Mouse (Mus musculus): Measurements from ENCODE around the gene Apof. TPM values are rescaled to one million over a fixed set of nuclear protein-coding genes. Genes with fewer than 3 reads are reported as not detected.

The Apof gene
- polyA plus RNA-seq, 2 experiments = 61.3 to 73.7 TPM

DNA sequence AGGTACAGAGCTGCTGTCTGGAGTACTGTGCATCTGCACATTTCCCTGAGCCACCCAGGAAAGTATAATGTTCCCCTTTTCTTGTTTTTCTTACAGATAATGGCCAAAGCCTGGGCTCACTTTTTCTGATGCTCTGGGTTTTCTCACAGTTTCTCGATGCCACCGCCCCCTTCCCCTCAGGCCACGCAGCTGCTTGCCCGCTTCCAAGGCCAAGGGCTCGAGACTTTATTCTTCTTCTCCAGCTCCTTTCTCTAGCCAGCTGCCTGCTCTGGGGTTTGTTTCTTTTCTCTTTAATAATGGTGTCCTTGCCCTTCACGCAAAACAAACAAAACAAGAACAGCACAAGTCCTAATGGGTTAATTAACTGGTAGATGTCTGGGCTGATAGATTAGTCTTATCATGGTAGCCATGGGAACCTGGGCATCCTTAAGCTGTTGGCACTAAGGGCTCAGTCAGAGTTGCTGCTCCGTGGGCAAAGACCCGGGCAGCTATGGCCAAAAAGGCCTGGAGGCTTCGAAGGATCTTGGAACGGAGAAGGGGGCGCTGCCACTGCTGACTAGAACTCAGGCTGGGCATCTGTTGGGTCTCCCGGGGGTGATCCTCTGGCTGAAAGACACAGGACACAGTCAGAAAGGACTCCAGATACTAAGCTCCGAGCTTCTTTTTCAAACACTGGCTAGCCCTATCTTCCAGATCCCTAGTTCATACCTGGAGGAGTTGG lies 28.1 kb downstream of the Apof start:
- ATAC-seq (ENCODE audit: insufficient read depth) (no peak), DNase-seq (ENCODE audit: low read depth in 3 of 3, low spot score in 3 of 3) (no peak)
- Histone ChIP-seq H3K4me3 (ENCODE audit: insufficient read depth in 1 of 2, low read depth in 2 of 2, low read length in 2 of 2) (no peak overlapping the region), H3K9me3 (ENCODE audit: control insufficient read depth, low read length) (no peaks in the 10 kb centered on the region), H3K9ac (replicated peaks) (no peak overlapping the region), H3K27ac (no peak overlapping the region), H3K27me3 (ENCODE audit: control insufficient read depth, insufficient read depth, low read length) (no peaks in the 10 kb centered on the region), H3K36me3 (replicated peaks; ENCODE audit: control insufficient read depth, insufficient read depth, low read depth) (0 out of 2 replicates have a peak, but pooled peaks cover 1% of the 10 kb centered on the region), H3K4me1 (replicated peaks; ENCODE audit: control insufficient read depth in 2 of 2, insufficient read depth in 2 of 2, low read length in 1 of 2) (no peaks in the 10 kb centered on the region; a peak in 1 of 4 replicates), H3K4me2 (ENCODE audit: low read depth) (no peak overlapping the region)
- WGBS (ENCODE audit: insufficient replicate concordance) = 70% methylated on average over 13 of the region's 13 CpGs
- TF ChIP-seq CTCF (IDR thresholded peaks at IDR 0.05; ENCODE audit: low read depth) = no peak
- TF ChIP-seq EP300 (IDR thresholded peaks at IDR 0.05; ENCODE audit: low read depth) = no peak

DNA sequence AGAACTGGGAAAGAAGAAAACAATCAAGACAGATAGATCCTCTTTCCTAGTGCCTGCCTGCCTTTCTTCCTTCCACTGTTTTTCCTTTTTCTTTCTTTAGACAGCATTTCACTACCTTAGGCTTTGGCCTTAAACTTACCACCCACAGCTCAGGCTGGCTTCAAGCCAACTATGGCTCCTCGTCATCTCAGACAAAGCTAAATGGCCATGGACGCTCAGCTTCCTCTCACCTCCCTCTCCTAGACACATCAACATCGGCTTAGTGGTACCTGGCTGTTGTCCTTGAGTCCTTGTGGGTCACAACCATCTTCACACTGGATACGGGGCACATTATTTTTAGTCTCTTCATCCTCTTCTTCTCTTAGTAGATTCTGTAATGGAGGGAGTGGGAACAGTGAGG lies 28.8 kb downstream of the Apof start:
- DNase-seq (ENCODE audit: low read depth in 3 of 3, low spot score in 3 of 3) (no peak), ATAC-seq (ENCODE audit: insufficient read depth) (no peak)
- Histone ChIP-seq H3K36me3 (replicated peaks; ENCODE audit: control insufficient read depth, insufficient read depth, low read depth) (no peaks in the 10 kb centered on the region), H3K4me1 (replicated peaks; ENCODE audit: control insufficient read depth in 2 of 2, insufficient read depth in 2 of 2, low read length in 1 of 2) (peaks cover under 1 to 1% of the 10 kb centered on the region in 2 experiments; a peak in 2 of 4 replicates), H3K27ac (no peak overlapping the region), H3K4me2 (ENCODE audit: low read depth) (no peak overlapping the region), H3K27me3 (ENCODE audit: control insufficient read depth, insufficient read depth, low read length) (no peaks in the 10 kb centered on the region), H3K9ac (replicated peaks) (no peak overlapping the region), H3K4me3 (ENCODE audit: insufficient read depth in 1 of 2, low read depth in 2 of 2, low read length in 2 of 2) (no peak overlapping the region), H3K9me3 (ENCODE audit: control insufficient read depth, low read length) (no peaks in the 10 kb centered on the region)
- 63% methylated on average over 4 of the region's 4 CpGs for WGBS (ENCODE audit: insufficient replicate concordance)
- no peak for TF ChIP-seq CTCF (IDR thresholded peaks at IDR 0.05; ENCODE audit: low read depth)
- no peak for TF ChIP-seq EP300 (IDR thresholded peaks at IDR 0.05; ENCODE audit: low read depth)

DNA sequence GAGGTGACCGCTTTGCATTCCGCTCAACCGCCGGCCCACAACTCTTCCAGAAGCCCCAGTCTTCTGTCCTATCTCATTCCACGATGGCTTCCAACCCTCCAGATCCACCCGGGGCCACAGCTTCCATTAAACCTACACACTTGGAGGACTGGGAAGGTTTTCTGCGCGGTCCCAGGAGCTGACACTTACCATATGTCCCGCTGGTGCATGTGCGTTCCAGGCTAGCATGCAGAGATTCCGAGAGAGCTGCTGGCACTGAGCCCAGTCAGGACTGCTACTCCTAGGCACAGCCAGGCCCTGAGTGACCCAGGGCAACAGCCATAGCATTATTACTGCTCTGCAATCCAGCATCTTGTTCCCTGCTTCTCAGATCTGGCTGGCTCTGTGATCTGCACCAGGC lies 29.2 kb downstream of the Apof start:
- Histone ChIP-seq H3K27me3 (ENCODE audit: control insufficient read depth, insufficient read depth, low read length) (no peaks in the 10 kb centered on the region), H3K27ac (no peak overlapping the region), H3K9ac (replicated peaks) (no peak overlapping the region), H3K4me3 (ENCODE audit: insufficient read depth in 1 of 2, low read depth in 2 of 2, low read length in 2 of 2) (no peak overlapping the region), H3K36me3 (replicated peaks; ENCODE audit: control insufficient read depth, insufficient read depth, low read depth) (no peaks in the 10 kb centered on the region), H3K9me3 (ENCODE audit: control insufficient read depth, low read length) (no peaks in the 10 kb centered on the region), H3K4me2 (ENCODE audit: low read depth) (no peak overlapping the region), H3K4me1 (replicated peaks; ENCODE audit: control insufficient read depth in 2 of 2, insufficient read depth in 2 of 2, low read length in 1 of 2) (peaks cover 4 to 5% of the 10 kb centered on the region in 2 experiments; a peak in 3 of 4 replicates)
- DNase-seq (ENCODE audit: low read depth in 3 of 3, low spot score in 3 of 3) (no peak), ATAC-seq (ENCODE audit: insufficient read depth) (no peak)
- WGBS (ENCODE audit: insufficient replicate concordance) = 80% methylated on average over 11 of the region's 11 CpGs
- TF ChIP-seq EP300 (IDR thresholded peaks at IDR 0.05; ENCODE audit: low read depth) (no peak), CTCF (IDR thresholded peaks at IDR 0.05; ENCODE audit: low read depth) (no peak)

DNA sequence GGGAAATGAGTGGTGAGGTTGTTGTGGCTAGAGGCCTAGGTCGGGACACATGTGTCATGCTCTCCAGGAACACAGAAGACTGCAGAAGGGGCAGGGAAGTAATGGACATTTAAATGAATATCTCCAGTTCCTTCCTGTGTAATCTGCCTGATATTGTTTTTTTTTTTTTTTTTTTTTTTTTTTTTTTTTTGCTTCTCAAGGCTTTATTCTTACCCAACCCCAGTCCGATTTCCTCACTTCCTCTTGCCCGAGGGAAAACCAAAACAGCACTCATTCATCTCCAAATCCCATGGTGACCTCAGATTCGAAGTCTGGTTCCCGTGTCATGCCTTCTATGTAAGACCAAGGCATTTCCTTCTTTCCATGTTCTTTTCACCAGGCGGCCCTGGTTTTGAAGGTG lies 29.8 kb downstream of the Apof start:
- H3K4me2 ChIP-seq (ENCODE audit: low read depth) = no peak overlapping the region
- DNase-seq (ENCODE audit: low read depth in 3 of 3, low spot score in 3 of 3) = no peak
- no peak overlapping the region for H3K27ac ChIP-seq
- no peak overlapping the region for H3K4me3 ChIP-seq (ENCODE audit: insufficient read depth in 1 of 2, low read depth in 2 of 2, low read length in 2 of 2)
- no peak overlapping the region for H3K9ac ChIP-seq (replicated peaks)
- no peak for ATAC-seq (ENCODE audit: insufficient read depth)
- no peaks in the 10 kb centered on the region for H3K36me3 ChIP-seq (replicated peaks; ENCODE audit: control insufficient read depth, insufficient read depth, low read depth)
- peaks cover 4 to 5% of the 10 kb centered on the region in 2 experiments; a peak in 3 of 4 replicates for H3K4me1 ChIP-seq (replicated peaks; ENCODE audit: control insufficient read depth in 2 of 2, insufficient read depth in 2 of 2, low read length in 1 of 2)
- WGBS (ENCODE audit: insufficient replicate concordance) = 37% methylated on average over 6 of the region's 6 CpGs
- no peaks in the 10 kb centered on the region for H3K9me3 ChIP-seq (ENCODE audit: control insufficient read depth, low read length)
- TF ChIP-seq CTCF (IDR thresholded peaks at IDR 0.05; ENCODE audit: low read depth) (no peak), EP300 (IDR thresholded peaks at IDR 0.05; ENCODE audit: low read depth) (no peak)
- no peaks in the 10 kb centered on the region for H3K27me3 ChIP-seq (ENCODE audit: control insufficient read depth, insufficient read depth, low read length)

DNA sequence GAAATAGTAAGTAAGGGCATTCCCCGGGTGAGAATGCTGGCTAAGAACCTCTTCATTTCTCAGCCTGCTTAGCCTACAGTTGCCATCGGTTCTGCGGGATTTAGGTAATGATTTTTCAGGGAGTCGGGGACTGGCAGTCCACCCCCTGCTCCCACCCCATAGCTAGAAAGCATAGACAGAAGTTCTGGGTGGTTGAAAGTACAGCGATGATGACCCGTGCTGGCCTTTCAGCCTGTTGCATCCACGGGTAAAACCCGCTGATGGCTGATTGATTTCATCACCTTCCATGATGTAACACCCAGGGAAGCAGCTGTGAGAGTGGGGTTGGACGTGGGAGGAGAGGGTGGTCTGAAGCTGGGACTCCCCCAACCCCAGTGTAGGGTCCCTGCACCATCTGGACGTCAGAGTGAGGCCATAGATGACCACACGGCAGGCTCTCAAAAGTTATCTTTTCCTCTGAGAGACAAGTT lies 30.3 kb downstream of the Apof start, which contains the start of gene Il23a:
TSS of gene Il23a (minus strand) at position 51 of the 470 bp plus-strand sequence.
- ATAC-seq (ENCODE audit: insufficient read depth) = no peak

More for the DNA sequence above, 30.3 kb downstream of the Apof start, which contains the start of gene Il23a:
- Histone ChIP-seq H3K4me1 (replicated peaks; ENCODE audit: control insufficient read depth in 2 of 2, insufficient read depth in 2 of 2, low read length in 1 of 2) (peaks cover 4 to 7% of the 10 kb centered on the region in 2 experiments; a peak in 3 of 4 replicates), H3K27ac (no peak within 1 kb of the TSS), H3K9ac (replicated peaks) (no peak within 1 kb of the TSS), H3K4me3 (ENCODE audit: insufficient read depth in 1 of 2, low read depth in 2 of 2, low read length in 2 of 2) (no peak within 1 kb of the TSS), H3K9me3 (ENCODE audit: control insufficient read depth, low read length) (no peaks in the 10 kb centered on the region), H3K36me3 (replicated peaks; ENCODE audit: control insufficient read depth, insufficient read depth, low read depth) (no peaks in the 10 kb centered on the region), H3K4me2 (ENCODE audit: low read depth) (no peak within 1 kb of the TSS), H3K27me3 (ENCODE audit: control insufficient read depth, insufficient read depth, low read length) (no peaks in the 10 kb centered on the region)
- no peak for TF ChIP-seq EP300 (IDR thresholded peaks at IDR 0.05; ENCODE audit: low read depth)
- no peak for TF ChIP-seq CTCF (IDR thresholded peaks at IDR 0.05; ENCODE audit: low read depth)
- no peak for DNase-seq (ENCODE audit: low read depth in 3 of 3, low spot score in 3 of 3)
- WGBS (ENCODE audit: insufficient replicate concordance) = 62% methylated on average over 11 of the region's 11 CpGs
